Mouse (Mus musculus) bone marrow macrophage, adult 2 months (primary cell): ENCODE measurements around the gene Inka2.

Experiments
- CTCF ChIP-seq: IDR thresholded peaks from 2 replicates; pipeline ENCODE4 v1.5.1; 2012; ENCODE audit warnings: low read depth, mild to moderate bottlenecking, low read length, moderate library complexity
- POLR2A ChIP-seq: IDR thresholded peaks from 2 replicates; pipeline ENCODE4 v1.6.1; 2012; ENCODE audit warnings: mild to moderate bottlenecking, low read depth, low read length, borderline replicate concordance

DNA sequence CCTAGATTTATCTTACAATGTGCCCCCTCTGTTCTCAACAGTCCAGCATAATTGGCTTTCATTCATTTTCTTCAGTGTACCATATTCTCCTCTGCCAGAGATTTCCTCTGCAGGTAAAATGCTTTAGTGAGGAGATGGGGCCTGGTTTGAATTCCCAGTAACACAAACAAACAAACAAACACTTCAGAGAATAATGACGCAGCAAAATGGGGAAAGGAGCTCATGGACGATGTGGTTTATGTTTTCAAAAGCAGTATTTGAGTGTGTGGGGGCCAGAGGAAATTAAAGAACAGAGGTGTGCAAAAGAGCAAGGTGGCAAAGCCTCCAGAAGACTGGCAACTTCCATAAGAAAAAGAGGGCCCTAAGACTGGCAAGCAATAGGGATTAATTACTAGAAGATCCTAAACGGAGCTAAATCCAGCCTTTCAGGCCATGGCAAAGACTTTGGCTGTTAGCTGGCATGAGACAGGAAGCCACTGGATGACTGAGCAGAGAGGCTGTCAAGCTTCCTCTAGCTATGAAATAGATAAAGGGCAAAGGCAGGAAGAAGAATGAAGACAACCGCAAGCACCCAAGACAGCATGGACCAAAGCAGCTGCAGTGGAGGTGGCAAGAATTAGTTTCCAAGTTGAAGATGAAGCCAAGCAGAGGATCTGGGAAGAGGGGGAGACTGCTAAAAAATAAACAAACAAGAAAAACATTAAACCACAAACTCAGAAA, 58.9 kb downstream of the Inka2 start:
- TF ChIP-seq POLR2A (no peak), CTCF (no peak)
